Mouse (Mus musculus) midbrain, embryonic 13.5 days (tissue): ENCODE measurements around the gene Cdyl. TPM values are rescaled to one million over a fixed set of nuclear protein-coding genes. Genes with fewer than 3 reads are reported as not detected.

Experiments used
- ATAC-seq: fragments of 200-750 bp; cut with Nextera tagmentation; 2 replicates; pipeline ENCODE4 v1.8.0; 2017; ENCODE audit warnings: mild to moderate bottlenecking, moderate TSS enrichment, moderate library complexity
- H3K27ac ChIP-seq: fragments of 300-500 bp; sonication (generic); 2 replicates; pipeline ENCODE4 v1.5.1; 2015; ENCODE audit warnings: inconsistent platforms, mild to moderate bottlenecking, moderate library complexity
- H3K27me3 ChIP-seq: fragments of 300-500 bp; sonication (generic); 2 replicates; pipeline ENCODE4 v1.6.1; 2015; ENCODE audit warnings: mild to moderate bottlenecking, inconsistent platforms
- H3K36me3 ChIP-seq: fragments of 300-500 bp; sonication (generic); 2 replicates; pipeline ENCODE4 v1.6.1; 2015; ENCODE audit warnings: mild to moderate bottlenecking, inconsistent platforms
- H3K4me1 ChIP-seq: fragments of 300-500 bp; sonication (generic); replicated peaks from 2 replicates; pipeline ENCODE4 v1.6.1; 2015; ENCODE audit warnings: inconsistent platforms
- H3K4me2 ChIP-seq: fragments of 300-500 bp; sonication (generic); replicated peaks from 2 replicates; pipeline ENCODE4 v1.6.1; 2015; ENCODE audit warnings: moderate library complexity, mild to moderate bottlenecking, inconsistent platforms
- H3K4me3 ChIP-seq: fragments of 300-500 bp; sonication (generic); replicated peaks from 2 replicates; pipeline ENCODE4 v1.5.1; 2015; ENCODE audit warnings: mild to moderate bottlenecking, inconsistent platforms
- H3K9ac ChIP-seq: fragments of 300-500 bp; sonication (generic); replicated peaks from 2 replicates; pipeline ENCODE4 v1.6.1; 2015; ENCODE audit warnings: mild to moderate bottlenecking, inconsistent platforms
- H3K9me3 ChIP-seq: fragments of 300-500 bp; sonication (generic); 2 replicates; pipeline ENCODE4 v1.6.1; 2016; ENCODE audit warnings: mild to moderate bottlenecking, inconsistent platforms
- WGBS: fragments of 180-500 bp; shearing (Covaris S2); methylation state at CpG from one replicate; pipeline ENCODE4 v1.1.7; 2015; 5-methylcytosine and 5-hydroxymethylcytosine counted together
- polyA plus RNA-seq: library from polyadenylated mRNA; unstranded; fragments of >200 nt; fragmentation: Nextera tagmentation; extraction: Ambion mirVana; gene quantifications from 2 replicates; pipeline ENCODE4 v1.2.1, GENCODE M21; 2015

Gene Cdyl
- polyA plus RNA-seq = 3.5 and 5.3 TPM in 2 replicates

DNA sequence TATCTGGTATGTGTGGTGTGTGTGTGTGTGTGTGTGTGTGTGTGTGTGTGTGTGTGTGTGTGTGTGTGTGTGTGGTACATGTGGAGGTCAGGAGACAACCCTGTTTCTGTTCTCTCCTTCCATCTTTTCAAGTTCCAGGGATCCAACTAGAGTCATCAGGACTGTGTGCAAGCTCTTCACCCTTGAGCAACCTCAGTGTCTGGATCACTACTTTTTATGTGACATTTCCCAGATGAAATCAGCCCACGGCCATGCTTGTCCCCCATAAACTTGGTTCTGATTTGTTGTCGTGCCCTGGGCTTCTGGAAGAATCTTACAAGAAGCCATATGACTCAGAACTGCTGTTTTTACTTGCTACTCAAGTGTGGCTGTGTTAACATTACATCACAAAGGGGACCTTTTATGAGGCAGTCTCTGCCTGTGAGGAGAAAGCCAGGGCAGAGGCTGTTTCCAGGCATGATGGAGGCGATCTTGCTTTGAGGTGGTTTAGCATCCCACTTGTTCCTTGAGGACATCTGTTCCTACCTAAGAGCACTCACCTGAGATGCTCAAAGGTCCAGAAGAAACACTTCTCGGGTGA lies at the start of gene Cdyl:
TSS of gene Cdyl (plus strand) at position 428 of the 580 bp plus-strand sequence.
- WGBS = 84% methylated on average over 4 of the region's 4 CpGs
- Histone ChIP-seq H3K9ac (no peak within 1 kb of the TSS), H3K4me1 (no peaks in the 10 kb centered on the region), H3K4me2 (no peak within 1 kb of the TSS), H3K4me3 (no peak within 1 kb of the TSS), H3K9me3 (no peaks in the 10 kb centered on the region), H3K27me3 (no peaks in the 10 kb centered on the region), H3K27ac (no peak within 1 kb of the TSS), H3K36me3 (no peaks in the 10 kb centered on the region)
- ATAC-seq = no peak

DNA sequence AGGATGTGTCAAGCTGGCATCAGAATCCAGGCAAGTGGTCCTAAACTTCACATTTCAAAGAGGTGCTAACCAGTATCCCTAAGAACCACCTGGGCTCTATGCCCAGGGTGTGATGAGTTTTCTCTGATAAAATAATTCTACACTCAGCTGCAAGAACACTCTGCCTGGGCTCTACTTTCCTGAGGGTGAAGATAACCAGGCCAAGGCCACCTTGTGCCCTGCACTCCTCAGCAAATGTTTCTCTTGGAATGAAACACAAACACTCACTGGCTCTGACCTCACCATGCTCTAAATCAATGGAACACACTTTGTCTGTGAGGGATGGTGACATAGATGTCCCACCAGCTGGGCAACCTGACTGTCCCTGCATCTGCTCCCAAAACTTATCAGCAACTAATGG lies 48.9 kb upstream of the Cdyl start:
- Histone ChIP-seq H3K4me1 (no peaks in the 10 kb centered on the region), H3K9ac (no peak overlapping the region), H3K4me3 (no peak overlapping the region), H3K27ac (no peak overlapping the region), H3K9me3 (no peaks in the 10 kb centered on the region), H3K36me3 (no peaks in the 10 kb centered on the region), H3K27me3 (no peaks in the 10 kb centered on the region), H3K4me2 (no peak overlapping the region)
- no peak for ATAC-seq

- no peaks in the 10 kb centered on the region for H3K36me3 ChIP-seq
- H3K9ac ChIP-seq = no peak overlapping the region
- no peak for ATAC-seq
- no peak overlapping the region for H3K4me2 ChIP-seq
- no peaks in the 10 kb centered on the region for H3K9me3 ChIP-seq
- no peak overlapping the region for H3K4me3 ChIP-seq
- H3K27me3 ChIP-seq = no peaks in the 10 kb centered on the region
- WGBS = 95% methylated on average over 1 of the region's 1 CpGs
- no peaks in the 10 kb centered on the region for H3K4me1 ChIP-seq
- H3K27ac ChIP-seq = no peak overlapping the region
Observed at GRCm38 (mm10) chr13:35612506-35612905, 47.1 kb upstream of the Cdyl start.

GRCm38 (mm10) chr13:35614832-35615479 lies 44.7 kb upstream of the Cdyl start:
- H3K4me1 ChIP-seq = no peaks in the 10 kb centered on the region
- no peak for ATAC-seq
- H3K9me3 ChIP-seq = no peaks in the 10 kb centered on the region
- 71% methylated on average over 4 of the region's 4 CpGs for WGBS
- H3K36me3 ChIP-seq = no peaks in the 10 kb centered on the region
- no peak overlapping the region for H3K9ac ChIP-seq
- H3K4me2 ChIP-seq = no peak overlapping the region
- no peak overlapping the region for H3K27ac ChIP-seq
- H3K4me3 ChIP-seq = no peak overlapping the region
- H3K27me3 ChIP-seq = no peaks in the 10 kb centered on the region

GRCm38 (mm10) chr13:35616524-35617099 lies 43.0 kb upstream of the Cdyl start:
- Histone ChIP-seq H3K9ac (no peak overlapping the region), H3K27ac (no peak overlapping the region), H3K4me2 (no peak overlapping the region), H3K4me1 (no peaks in the 10 kb centered on the region), H3K36me3 (no peaks in the 10 kb centered on the region), H3K9me3 (no peaks in the 10 kb centered on the region), H3K4me3 (no peak overlapping the region), H3K27me3 (no peaks in the 10 kb centered on the region)
- 84% methylated on average over 4 of the region's 4 CpGs for WGBS
- ATAC-seq = no peak

GRCm38 (mm10) chr13:35619356-35619755 lies 40.3 kb upstream of the Cdyl start:
- Histone ChIP-seq H3K9me3 (no peaks in the 10 kb centered on the region), H3K36me3 (no peaks in the 10 kb centered on the region), H3K4me3 (no peak overlapping the region), H3K9ac (no peak overlapping the region), H3K27me3 (no peaks in the 10 kb centered on the region), H3K27ac (no peak overlapping the region), H3K4me1 (no peaks in the 10 kb centered on the region), H3K4me2 (no peak overlapping the region)
- 95% methylated on average over 2 of the region's 2 CpGs for WGBS
- no peak for ATAC-seq

DNA sequence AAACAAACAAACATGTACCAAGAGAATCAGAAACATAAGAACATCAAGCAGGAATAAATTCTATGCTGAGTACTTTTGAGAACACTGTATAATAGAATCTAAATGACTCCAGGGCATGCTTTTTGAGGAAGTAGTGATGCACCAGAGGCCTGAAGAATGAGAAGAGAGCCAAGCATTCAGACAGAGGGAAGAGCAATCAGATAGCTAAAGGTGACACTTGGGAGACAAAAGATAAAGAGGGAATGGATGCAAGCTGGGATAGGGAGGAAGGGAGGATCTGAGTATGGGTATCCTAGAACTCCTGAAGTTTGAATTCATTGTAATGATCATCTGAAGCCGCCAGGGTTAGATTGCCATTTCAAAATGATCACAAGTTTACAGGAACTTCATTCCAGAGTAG lies 38.9 kb upstream of the Cdyl start:
- no peak overlapping the region for H3K4me2 ChIP-seq
- H3K27me3 ChIP-seq = no peaks in the 10 kb centered on the region
- WGBS = 70% methylated on average over 1 of the region's 1 CpGs
- no peak overlapping the region for H3K4me3 ChIP-seq
- H3K27ac ChIP-seq = no peak overlapping the region
- H3K36me3 ChIP-seq = no peaks in the 10 kb centered on the region
- ATAC-seq = no peak
- H3K9ac ChIP-seq = no peak overlapping the region
- no peaks in the 10 kb centered on the region for H3K4me1 ChIP-seq
- H3K9me3 ChIP-seq = no peaks in the 10 kb centered on the region

GRCm38 (mm10) chr13:35624831-35625230 lies 34.8 kb upstream of the Cdyl start:
- Histone ChIP-seq H3K4me1 (no peaks in the 10 kb centered on the region), H3K9ac (no peak overlapping the region), H3K4me2 (no peak overlapping the region), H3K27me3 (no peaks in the 10 kb centered on the region), H3K9me3 (no peaks in the 10 kb centered on the region), H3K4me3 (no peak overlapping the region), H3K27ac (no peak overlapping the region), H3K36me3 (no peaks in the 10 kb centered on the region)
- ATAC-seq = no peak
- 95% methylated on average over 3 of the region's 3 CpGs for WGBS

DNA sequence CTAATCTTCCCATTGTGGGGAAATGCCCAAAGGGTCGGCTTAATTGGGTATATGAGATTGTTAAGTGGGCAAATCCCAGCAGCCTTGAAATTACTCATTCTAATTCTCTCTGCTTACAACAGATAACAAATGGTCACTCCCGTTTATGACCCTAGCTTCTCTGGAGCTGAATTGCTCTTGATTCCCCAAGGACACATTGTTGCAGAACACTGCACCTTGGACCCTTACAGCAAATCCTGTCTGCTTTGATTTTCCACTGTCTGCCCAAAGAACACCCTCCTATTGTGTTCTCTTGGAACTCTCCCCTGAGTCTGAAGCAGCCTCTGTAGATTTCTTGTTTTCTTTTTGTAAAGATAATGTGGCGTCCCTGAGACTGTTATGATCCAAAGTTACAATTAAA lies 34.1 kb upstream of the Cdyl start:
- 52% methylated on average over 3 of the region's 3 CpGs for WGBS
- no peak overlapping the region for H3K27ac ChIP-seq

DNA sequence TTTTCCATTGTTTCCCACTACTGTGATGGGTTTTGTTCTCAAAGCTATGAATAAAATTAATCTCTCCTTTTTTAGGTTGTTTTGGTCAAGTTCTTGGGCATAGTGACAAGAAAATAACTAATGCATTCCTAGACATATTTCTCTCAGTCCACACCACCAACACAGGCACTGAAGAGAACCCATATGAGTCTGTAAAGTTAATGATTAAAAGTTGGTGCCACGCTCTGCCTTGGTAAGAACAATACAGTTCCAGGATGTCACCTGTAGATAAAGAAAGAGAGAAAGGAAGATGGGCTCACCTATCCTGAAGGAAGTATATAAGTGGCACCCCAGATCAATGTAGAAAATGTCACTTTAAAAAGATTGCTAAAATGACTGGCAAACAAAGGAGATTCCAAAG lies 32.3 kb upstream of the Cdyl start:
- no peak overlapping the region for H3K27ac ChIP-seq
- H3K36me3 ChIP-seq = no peaks in the 10 kb centered on the region
- H3K4me1 ChIP-seq = no peaks in the 10 kb centered on the region
- no peak overlapping the region for H3K4me2 ChIP-seq
- no peaks in the 10 kb centered on the region for H3K9me3 ChIP-seq
- no peak for ATAC-seq
- H3K4me3 ChIP-seq = no peak overlapping the region
- H3K9ac ChIP-seq = no peak overlapping the region
- H3K27me3 ChIP-seq = no peaks in the 10 kb centered on the region
- WGBS = 97% methylated on average over 1 of the region's 1 CpGs

More for the DNA sequence above, 34.1 kb upstream of the Cdyl start:
- Histone ChIP-seq H3K4me1 (no peaks in the 10 kb centered on the region), H3K36me3 (no peaks in the 10 kb centered on the region), H3K9ac (no peak overlapping the region), H3K4me2 (no peak overlapping the region), H3K9me3 (no peaks in the 10 kb centered on the region), H3K4me3 (no peak overlapping the region), H3K27me3 (no peaks in the 10 kb centered on the region)
- ATAC-seq = no peak

GRCm38 (mm10) chr13:35647132-35647823 lies 12.4 kb upstream of the Cdyl start:
- no peaks in the 10 kb centered on the region for H3K9me3 ChIP-seq
- H3K4me1 ChIP-seq = no peaks in the 10 kb centered on the region
- H3K27me3 ChIP-seq = no peaks in the 10 kb centered on the region
- no peaks in the 10 kb centered on the region for H3K36me3 ChIP-seq
- no peak overlapping the region for H3K4me2 ChIP-seq
- no peak overlapping the region for H3K9ac ChIP-seq
- WGBS = 93% methylated on average over 1 of the region's 1 CpGs
- no peak overlapping the region for H3K4me3 ChIP-seq
- no peak overlapping the region for H3K27ac ChIP-seq
- no peak for ATAC-seq

DNA sequence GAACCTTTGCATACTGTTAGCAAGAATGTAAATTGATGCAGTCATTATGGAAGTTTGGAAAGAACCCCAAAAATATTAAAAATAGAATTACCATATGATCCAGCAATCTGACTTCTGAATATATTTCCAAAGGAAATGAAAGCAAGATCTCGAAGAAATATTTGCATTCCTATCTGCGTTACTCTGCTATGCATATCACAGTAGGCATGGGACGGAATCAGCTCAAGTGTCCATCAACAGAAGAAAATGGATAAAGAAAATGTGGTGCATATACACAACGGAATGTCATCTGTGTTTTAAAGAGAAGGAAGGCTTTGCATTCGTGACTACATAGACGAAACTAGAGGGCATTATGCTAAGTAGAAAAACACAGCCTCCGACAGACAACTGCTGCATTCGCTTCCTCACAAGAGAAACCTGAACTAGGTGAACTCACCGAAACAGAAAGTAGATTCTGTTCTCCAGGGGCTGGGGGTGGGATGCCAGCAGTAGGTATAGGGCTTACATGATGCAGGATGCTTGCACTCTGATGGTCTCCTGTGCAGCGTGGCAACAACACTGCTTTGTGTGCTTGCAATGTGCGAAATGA lies 9.3 kb upstream of the Cdyl start:
- ATAC-seq = no peak
- Histone ChIP-seq H3K27me3 (no peaks in the 10 kb centered on the region), H3K36me3 (no peaks in the 10 kb centered on the region), H3K4me3 (no peak overlapping the region), H3K9me3 (no peaks in the 10 kb centered on the region), H3K4me1 (no peaks in the 10 kb centered on the region), H3K9ac (no peak overlapping the region), H3K4me2 (no peak overlapping the region), H3K27ac (no peak overlapping the region)
- WGBS = 91% methylated on average over 11 of the region's 11 CpGs
